Mouse (Mus musculus) urinary bladder, adult 2 months (tissue): ENCODE results near the gene Vmn1r196. TPM values are rescaled to one million over a fixed set of nuclear protein-coding genes. Genes with fewer than 3 reads are reported as not detected.
"Not testable (repeated sequence)": the region's sequence is repeated elsewhere in the genome, so short reads cannot be mapped to it uniquely, and the experiment has no call there.

Source experiments
- DNase-seq: peaks from one replicate; pipeline ENCODE4 v3.0.0; 2022; ENCODE audit warnings: low spot score
- polyA plus RNA-seq: library from polyadenylated mRNA; depleted of rRNA; stranded (reverse); fragments of >200 nt; gene quantifications from 2 replicates; pipeline ENCODE4 v1.2.3, GENCODE M21; 2012; rRNA removed

Vmn1r196 gene
- not detected in 2 replicates for polyA plus RNA-seq

GRCm38 (mm10) chr13:22289620-22290019 lies at the start of gene Vmn1r196:
TSS of gene Vmn1r196 (plus strand) at chr13:22289920.
- DNase-seq = no peak

- no peak for DNase-seq
Observed at GRCm38 (mm10) chr13:22243915-22244314, 45.8 kb upstream of the Vmn1r196 start, which contains the start of gene Vmn1r194. TSS of gene Vmn1r194 (plus strand) at chr13:22244215.

- not testable (repeated sequence) for DNase-seq
Observed at GRCm38 (mm10) chr13:22270222-22270621, 19.5 kb upstream of the Vmn1r196 start, which contains the start of gene Vmn1r195. TSS of gene Vmn1r195 (plus strand) at chr13:22270522.

- DNase-seq = no peak
Observed at GRCm38 (mm10) chr13:22271721-22272120, 18.0 kb upstream of the Vmn1r196 start.

GRCm38 (mm10) chr13:22284578-22284977 lies 5.1 kb upstream of the Vmn1r196 start:
- DNase-seq = no peak

GRCm38 (mm10) chr13:22308075-22308474 lies 18.4 kb downstream of the Vmn1r196 start:
- DNase-seq = not testable (repeated sequence)

GRCm38 (mm10) chr13:22315361-22315760 lies 25.6 kb downstream of the Vmn1r196 start:
- no peak for DNase-seq

- DNase-seq = no peak
Observed at GRCm38 (mm10) chr13:22317366-22317765, 27.6 kb downstream of the Vmn1r196 start.

GRCm38 (mm10) chr13:22320091-22320490 lies 30.4 kb downstream of the Vmn1r196 start:
- DNase-seq = no peak

GRCm38 (mm10) chr13:22324289-22324688 lies 34.6 kb downstream of the Vmn1r196 start, which contains the start of gene Vmn1r197:
TSS of gene Vmn1r197 (plus strand) at chr13:22324589.
- DNase-seq = no peak

GRCm38 (mm10) chr13:22333269-22333668 lies 43.5 kb downstream of the Vmn1r196 start:
- DNase-seq = no peak

- DNase-seq = no peak
Observed at GRCm38 (mm10) chr13:22335565-22335964, 45.8 kb downstream of the Vmn1r196 start.

Other genes starting within 250 kb of the Vmn1r196 start
- 3.2 and 4.3 TPM in 2 replicates for gene Hist1h4i, start 248.6 kb upstream of the Vmn1r196 start, polyA plus RNA-seq
- 0.50 and 0.56 TPM in 2 replicates for gene Hist1h2ag, start 247.0 kb upstream of the Vmn1r196 start, polyA plus RNA-seq
- gene Hist1h2bj, start 246.7 kb upstream of the Vmn1r196 start, polyA plus RNA-seq = 0.65 and 1.6 TPM in 2 replicates
- gene Vmn1r188, start 205.5 kb upstream of the Vmn1r196 start, polyA plus RNA-seq = not detected in 2 replicates
- not detected in 2 replicates for gene Vmn1r189, start 184.1 kb upstream of the Vmn1r196 start, polyA plus RNA-seq
- not detected in 2 replicates for gene Vmn1r191, start 106.0 kb upstream of the Vmn1r196 start, polyA plus RNA-seq
- not detected in 2 replicates for gene Vmn1r192, start 98.8 kb upstream of the Vmn1r196 start, polyA plus RNA-seq
- not detected in 2 replicates for gene Vmn1r193, start 66.8 kb upstream of the Vmn1r196 start, polyA plus RNA-seq
- gene Vmn1r194, start 45.7 kb upstream of the Vmn1r196 start, polyA plus RNA-seq = not detected in 2 replicates
- gene Vmn1r195, start 19.4 kb upstream of the Vmn1r196 start, polyA plus RNA-seq = not detected in 2 replicates
- gene Vmn1r197, start 34.7 kb downstream of the Vmn1r196 start, polyA plus RNA-seq = not detected in 2 replicates
- gene Vmn1r198, start 60.4 kb downstream of the Vmn1r196 start, polyA plus RNA-seq = not detected in 2 replicates
- gene Vmn1r199, start 89.9 kb downstream of the Vmn1r196 start, polyA plus RNA-seq = not detected in 2 replicates
- gene Vmn1r200, start 100.5 kb downstream of the Vmn1r196 start, polyA plus RNA-seq = not detected in 2 replicates
- not detected in 2 replicates for gene Vmn1r201, start 182.0 kb downstream of the Vmn1r196 start, polyA plus RNA-seq
- 0.01 TPM in 1 of 2 replicates, not detected in the other for gene Vmn1r202, start 215.5 kb downstream of the Vmn1r196 start, polyA plus RNA-seq
- gene Vmn1r203, start 228.2 kb downstream of the Vmn1r196 start, polyA plus RNA-seq = not detected in 2 replicates